Mouse (Mus musculus): ENCODE measurements at regions not wholly inside any gene's neighbourhood (a gene's known extent, or its start where the extent isn't known, plus 50 kb on each side); places are given as distances from the start of the nearest gene placed in this dataset.

DNA sequence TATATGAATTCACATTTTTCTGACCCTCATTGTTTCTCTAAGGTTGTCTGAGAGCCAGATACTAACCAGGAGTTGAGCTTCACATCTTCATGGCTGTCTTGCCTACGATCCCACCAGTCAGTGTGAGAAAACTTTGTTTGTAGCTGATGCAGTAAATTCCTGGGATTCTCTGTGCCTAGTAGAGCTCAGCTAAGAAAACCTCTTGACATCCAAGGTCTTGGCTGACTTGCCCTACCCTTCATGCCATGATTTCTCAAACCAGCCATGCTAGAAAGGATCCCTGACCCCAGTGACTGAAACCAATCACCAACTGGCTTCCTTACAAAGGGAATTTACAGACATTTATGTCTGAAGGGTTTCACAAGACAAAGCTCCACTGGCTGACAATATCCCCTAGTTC, 364.5 kb downstream of the Zfp619 start:
- Histone ChIP-seq H3K9ac (ENCODE audit: control insufficient read depth, low read depth, low read length, poor library complexity, severe bottlenecking) (no peak overlapping the region), H3K4me1 (ENCODE audit: control insufficient read depth in 1 of 2, insufficient read depth in 2 of 2, low read length in 2 of 2) (no peaks in the 10 kb centered on the region), H3K9me3 (replicated peaks; ENCODE audit: insufficient read depth, low read length) (no peaks in the 10 kb centered on the region), H3K27ac (ENCODE audit: control insufficient read depth, low read depth, low read length) (no peak overlapping the region), H3K4me3 (ENCODE audit: control insufficient read depth in 1 of 2, insufficient read depth in 1 of 2, low read depth in 2 of 2, low read length in 2 of 2) (no peak overlapping the region), H3K36me3 (ENCODE audit: control insufficient read depth in 1 of 2, insufficient read depth in 2 of 2, low read length in 2 of 2) (no peaks in the 10 kb centered on the region), H3K27me3 (ENCODE audit: control insufficient read depth in 1 of 2, insufficient read depth in 2 of 2, low read length in 2 of 2) (no peaks in the 10 kb centered on the region), H3K79me2 (ENCODE audit: control insufficient read depth, insufficient read depth, low read length, poor library complexity) (no peaks in the 10 kb centered on the region)
- TF ChIP-seq TAL1 (IDR thresholded peaks at IDR 0.05; ENCODE audit: low read length): no peak
- TF ChIP-seq MAZ (IDR thresholded peaks at IDR 0.05; ENCODE audit: low read depth, low read length): no peak
- no peak for DNase-seq (ENCODE audit: low read depth, low spot score)

DNA sequence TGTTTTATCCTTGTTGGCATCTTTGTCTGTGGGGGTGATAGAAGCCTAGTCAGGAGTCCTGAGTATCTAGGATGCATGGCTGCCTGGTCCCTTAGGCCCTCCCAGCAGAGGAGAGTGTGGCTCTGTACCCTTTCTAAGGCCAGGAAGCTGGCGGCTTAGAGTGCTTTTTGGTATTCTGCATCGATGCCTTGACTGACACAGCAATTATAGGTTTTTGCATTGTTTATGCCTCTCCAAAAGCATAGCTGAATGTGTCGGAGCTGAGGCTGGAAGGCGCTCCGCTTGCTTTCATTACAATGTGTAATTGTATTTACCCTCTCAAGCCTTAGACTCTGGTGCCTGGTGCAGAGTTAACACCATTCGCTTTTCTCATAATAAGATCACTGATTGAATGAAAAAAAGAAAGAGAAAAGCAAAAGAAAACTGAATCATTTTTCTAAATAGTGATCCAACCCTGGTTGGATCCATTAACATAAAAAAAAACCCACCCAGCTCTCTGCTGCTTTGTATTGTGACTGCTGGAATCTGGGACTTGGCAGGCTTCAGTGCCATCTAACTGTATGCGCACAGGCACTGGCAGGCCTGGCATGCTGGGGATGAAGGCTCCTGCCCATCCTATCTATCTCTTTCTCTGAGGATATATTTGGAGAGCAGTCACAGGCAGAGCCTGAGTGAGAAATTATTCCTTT, 376.8 kb downstream of the Zfp619 start:
- Histone ChIP-seq H3K27ac (ENCODE audit: control insufficient read depth, low read depth, low read length) (no peak overlapping the region), H3K4me1 (ENCODE audit: control insufficient read depth in 1 of 2, insufficient read depth in 2 of 2, low read length in 2 of 2) (no peaks in the 10 kb centered on the region), H3K27me3 (ENCODE audit: control insufficient read depth in 1 of 2, insufficient read depth in 2 of 2, low read length in 2 of 2) (no peaks in the 10 kb centered on the region), H3K79me2 (ENCODE audit: control insufficient read depth, insufficient read depth, low read length, poor library complexity) (no peaks in the 10 kb centered on the region), H3K9ac (ENCODE audit: control insufficient read depth, low read depth, low read length, poor library complexity, severe bottlenecking) (no peak overlapping the region), H3K9me3 (replicated peaks; ENCODE audit: insufficient read depth, low read length) (no peaks in the 10 kb centered on the region), H3K36me3 (ENCODE audit: control insufficient read depth in 1 of 2, insufficient read depth in 2 of 2, low read length in 2 of 2) (no peaks in the 10 kb centered on the region), H3K4me3 (ENCODE audit: control insufficient read depth in 1 of 2, insufficient read depth in 1 of 2, low read depth in 2 of 2, low read length in 2 of 2) (no peak overlapping the region)
- DNase-seq (ENCODE audit: low read depth, low spot score): no peak
- TF ChIP-seq GABPA (IDR thresholded peaks at IDR 0.05; ENCODE audit: low read depth, low read length) (no peak), MYC (IDR thresholded peaks at IDR 0.05; ENCODE audit: low read depth, low read length) (no peak), POLR2AphosphoS2 (IDR thresholded peaks at IDR 0.05; ENCODE audit: low read length) (no peak), ELF1 (IDR thresholded peaks at IDR 0.05; ENCODE audit: low read depth, low read length) (no peak), CTCF (IDR thresholded peaks at IDR 0.05 in 2 of 3, conservative IDR thresholded peaks at IDR 0.05 in 1 of 3; ENCODE audit: control insufficient read depth in 1 of 3, insufficient read depth in 1 of 3, low read depth in 2 of 3, low read length in 3 of 3, poor library complexity in 1 of 3, severe bottlenecking in 1 of 3) (no peak), TCF12 (IDR thresholded peaks at IDR 0.05; ENCODE audit: low read depth, low read length) (no peak), CHD2 (IDR thresholded peaks at IDR 0.05; ENCODE audit: low read length) (no peak), ZKSCAN1 (IDR thresholded peaks at IDR 0.05; ENCODE audit: low read depth, low read length) (no peak), RCOR1 (IDR thresholded peaks at IDR 0.05; ENCODE audit: low read depth, low read length) (no peak), UBTF (IDR thresholded peaks at IDR 0.05; ENCODE audit: borderline replicate concordance, insufficient read depth, low read depth, low read length) (no peak), BHLHE40 (IDR thresholded peaks at IDR 0.05; ENCODE audit: borderline replicate concordance, low read depth, low read length) (no peak), HCFC1 (IDR thresholded peaks at IDR 0.05; ENCODE audit: low read depth, low read length) (no peak), MAX (IDR thresholded peaks at IDR 0.05; ENCODE audit: low read length) (no peak), ZC3H11A (IDR thresholded peaks at IDR 0.05; ENCODE audit: low read depth, low read length) (no peak), USF2 (IDR thresholded peaks at IDR 0.05; ENCODE audit: borderline replicate concordance in 1 of 2, insufficient read depth in 1 of 2, low read depth in 1 of 2, low read length in 2 of 2) (no peak), POLR2AphosphoS5 (IDR thresholded peaks at IDR 0.05; ENCODE audit: borderline replicate concordance, low read depth, low read length) (no peak), E2F4 (IDR thresholded peaks at IDR 0.05; ENCODE audit: borderline replicate concordance, low read depth, low read length) (no peak), POLR2A (IDR thresholded peaks at IDR 0.05; ENCODE audit: control insufficient read depth in 1 of 2, insufficient read depth in 1 of 2, low read depth in 1 of 2, low read length in 2 of 2, poor library complexity in 1 of 2) (no peak), MYB (IDR thresholded peaks at IDR 0.05; ENCODE audit: low read depth, low read length) (no peak), ZMIZ1 (IDR thresholded peaks at IDR 0.05; ENCODE audit: low read depth, low read length) (no peak)

Measured in MEL (cell line).